Mouse (Mus musculus): ENCODE measurements around the gene Pdxp. TPM values are rescaled to one million over a fixed set of nuclear protein-coding genes. Genes with fewer than 3 reads are reported as not detected.

Gene Pdxp
- polyA plus RNA-seq, 1 experiment from 2014 or later, result 19.9 TPM

DNA sequence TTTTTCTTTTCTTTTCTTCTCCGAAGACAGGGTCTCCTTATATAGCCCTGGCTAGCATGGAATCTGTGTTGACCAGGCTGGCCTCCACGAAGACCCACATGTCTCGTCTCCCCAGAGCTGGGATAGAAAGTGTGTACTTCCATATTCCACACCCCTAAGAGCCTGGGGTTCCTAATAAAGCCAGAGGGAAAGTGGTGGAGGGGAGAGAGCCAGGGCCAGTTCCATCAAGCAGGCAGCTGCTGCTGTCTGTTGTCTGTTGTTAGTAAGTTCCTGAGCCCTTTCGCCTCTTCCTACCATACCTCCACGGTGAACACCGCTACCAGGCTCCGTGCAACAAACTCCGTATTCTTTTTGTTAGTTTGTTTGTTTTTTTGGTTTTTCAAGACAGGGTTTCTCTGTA, 14.8 kb downstream of the Pdxp start:
- no peak for ATAC-seq (ENCODE audit: insufficient number of reproducible peaks, low FRiP score, low TSS enrichment, low read depth)
- WGBS, result 32% methylated on average over 8 of the region's 8 CpGs
- Histone ChIP-seq H3K4me3 (replicated peaks) (peak overlapping the region; percentile 65), H3K4me1 (peaks cover 47% of the 10 kb centered on the region), H3K9me3 (replicated peaks) (no peaks in the 10 kb centered on the region), H3K27me3 (no peaks in the 10 kb centered on the region), H3K4me2 (replicated peaks) (peak overlapping the region; percentile 71), H3K36me3 (peaks cover 20% of the 10 kb centered on the region), H3K9ac (no peak overlapping the region), H3K27ac (replicated peaks) (peak overlapping the region; percentile 98)

- 72% methylated on average over 6 of the region's 6 CpGs for WGBS
- Histone ChIP-seq H3K4me1 (peaks cover 41% of the 10 kb centered on the region), H3K9me3 (replicated peaks) (no peaks in the 10 kb centered on the region), H3K9ac (no peak overlapping the region), H3K36me3 (peaks cover 20% of the 10 kb centered on the region), H3K4me2 (replicated peaks) (no peak overlapping the region), H3K27me3 (no peaks in the 10 kb centered on the region), H3K27ac (replicated peaks) (peak overlapping the region; percentile 55; the same call in 1 of the 2 replicates), H3K4me3 (replicated peaks) (no peak overlapping the region)
- no peak for ATAC-seq (ENCODE audit: insufficient number of reproducible peaks, low FRiP score, low TSS enrichment, low read depth)
These were observed 16.5 kb downstream of the Pdxp start for GRCm38 (mm10) chr15:78930192-78930706.

- no peaks in the 10 kb centered on the region for H3K9me3 ChIP-seq (replicated peaks)
- H3K36me3 ChIP-seq, result peaks cover 20% of the 10 kb centered on the region
- no peaks in the 10 kb centered on the region for H3K27me3 ChIP-seq
- no peak overlapping the region for H3K4me2 ChIP-seq (replicated peaks)
- 81% methylated on average over 7 of the region's 7 CpGs for WGBS
- H3K9ac ChIP-seq, result no peak overlapping the region
- no peak for ATAC-seq (ENCODE audit: insufficient number of reproducible peaks, low FRiP score, low TSS enrichment, low read depth)
- H3K27ac ChIP-seq (replicated peaks), result peak overlapping the region; percentile 55
- no peak overlapping the region for H3K4me3 ChIP-seq (replicated peaks)
- peaks cover 41% of the 10 kb centered on the region for H3K4me1 ChIP-seq
These were observed 17.2 kb downstream of the Pdxp start for GRCm38 (mm10) chr15:78930801-78931426.

DNA sequence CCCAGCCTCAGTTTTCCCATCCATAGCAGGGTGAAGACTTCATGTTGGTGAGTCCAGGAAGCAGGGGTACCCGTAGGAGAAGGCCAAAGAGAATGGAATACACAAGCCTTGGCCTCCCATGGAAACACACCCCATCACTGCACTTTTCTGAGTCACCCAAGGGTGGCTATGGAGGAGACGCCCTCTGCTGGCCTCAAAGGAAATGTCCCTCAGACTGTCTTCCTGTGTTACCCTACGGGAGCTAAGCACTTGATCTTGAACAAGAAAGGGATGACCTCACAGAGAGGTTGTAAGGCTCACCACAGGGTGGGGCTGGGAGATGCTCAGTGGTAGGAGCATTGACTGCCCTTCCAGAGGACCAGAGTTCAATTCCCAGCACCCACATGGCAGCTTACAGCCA, 17.9 kb downstream of the Pdxp start:
- peaks cover 20% of the 10 kb centered on the region for H3K36me3 ChIP-seq
- H3K27me3 ChIP-seq, result no peaks in the 10 kb centered on the region
- H3K4me2 ChIP-seq (replicated peaks), result no peak overlapping the region
- H3K9ac ChIP-seq, result no peak overlapping the region
- no peak overlapping the region for H3K4me3 ChIP-seq (replicated peaks)
- no peaks in the 10 kb centered on the region for H3K9me3 ChIP-seq (replicated peaks)
- peaks cover 40% of the 10 kb centered on the region for H3K4me1 ChIP-seq
- ATAC-seq (ENCODE audit: insufficient number of reproducible peaks, low FRiP score, low TSS enrichment, low read depth), result no peak
- peak overlapping the region; percentile 55; the same call in 1 of the 2 replicates for H3K27ac ChIP-seq (replicated peaks)
- WGBS, result 25% methylated on average over 3 of the region's 3 CpGs

DNA sequence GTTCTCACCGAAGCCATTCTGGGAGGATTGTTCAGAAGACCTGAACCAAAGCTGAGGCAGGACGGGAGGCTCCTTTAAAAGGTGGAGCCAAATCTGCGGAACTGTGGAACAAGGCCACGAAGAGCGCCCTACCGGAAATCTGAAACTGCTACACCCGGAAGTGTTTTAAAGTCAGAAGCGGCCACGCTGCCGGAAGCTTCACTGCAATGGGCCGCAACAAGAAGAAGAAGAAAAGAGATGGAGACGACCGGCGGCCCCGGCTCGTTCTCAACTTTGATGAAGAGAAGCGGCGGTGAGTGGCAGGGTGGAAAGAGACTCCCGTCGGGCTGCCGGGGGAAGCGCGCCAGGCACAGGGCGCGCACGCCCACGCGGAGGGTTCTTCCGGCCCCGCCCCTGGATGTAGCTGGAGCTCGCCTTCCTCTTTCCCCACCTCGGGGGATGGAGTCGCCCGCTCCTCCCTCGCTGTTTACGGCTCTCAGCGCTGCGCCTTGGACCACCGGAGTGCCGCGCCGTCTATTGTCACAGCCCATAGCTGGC, 21.1 kb downstream of the Pdxp start, which contains the start of gene Nol12:
TSS of gene Nol12 (plus strand) at position 150 of the 537 bp plus-strand sequence.
- peak; percentile 83 for ATAC-seq (ENCODE audit: insufficient number of reproducible peaks, low FRiP score, low TSS enrichment, low read depth)
- no peaks in the 10 kb centered on the region for H3K27me3 ChIP-seq
- under 1% methylated on average over 42 of the region's 42 CpGs for whole genome bisulfite sequencing

GRCm38 (mm10) chr15:78936403-78936802, 22.7 kb downstream of the Pdxp start:
- H3K27me3 ChIP-seq, result no peaks in the 10 kb centered on the region
- H3K4me2 ChIP-seq (replicated peaks), result no peak overlapping the region
- no peaks in the 10 kb centered on the region for H3K9me3 ChIP-seq (replicated peaks)
- WGBS, result 90% methylated on average over 12 of the region's 12 CpGs
- peaks cover 43% of the 10 kb centered on the region for H3K36me3 ChIP-seq
- ATAC-seq (ENCODE audit: insufficient number of reproducible peaks, low FRiP score, low TSS enrichment, low read depth), result no peak
- peak overlapping the region; percentile 78; the same call in 1 of the 2 replicates for H3K4me3 ChIP-seq (replicated peaks)
- H3K4me1 ChIP-seq, result peaks cover 20% of the 10 kb centered on the region
- H3K9ac ChIP-seq, result no peak overlapping the region
- no peak overlapping the region for H3K27ac ChIP-seq (replicated peaks)

More for the DNA sequence above, 21.1 kb downstream of the Pdxp start, which contains the start of gene Nol12:
- H3K36me3 ChIP-seq, result peaks cover 39% of the 10 kb centered on the region
- peak within 1 kb of the TSS; percentile 78 for H3K4me3 ChIP-seq (replicated peaks)
- peak within 1 kb of the TSS; percentile 95 for H3K27ac ChIP-seq (replicated peaks)
- H3K9ac ChIP-seq, result peak within 1 kb of the TSS; percentile 78
- no peaks in the 10 kb centered on the region for H3K9me3 ChIP-seq (replicated peaks)
- H3K4me1 ChIP-seq, result peaks cover 24% of the 10 kb centered on the region
- peak within 1 kb of the TSS; percentile 66 for H3K4me2 ChIP-seq (replicated peaks)

DNA sequence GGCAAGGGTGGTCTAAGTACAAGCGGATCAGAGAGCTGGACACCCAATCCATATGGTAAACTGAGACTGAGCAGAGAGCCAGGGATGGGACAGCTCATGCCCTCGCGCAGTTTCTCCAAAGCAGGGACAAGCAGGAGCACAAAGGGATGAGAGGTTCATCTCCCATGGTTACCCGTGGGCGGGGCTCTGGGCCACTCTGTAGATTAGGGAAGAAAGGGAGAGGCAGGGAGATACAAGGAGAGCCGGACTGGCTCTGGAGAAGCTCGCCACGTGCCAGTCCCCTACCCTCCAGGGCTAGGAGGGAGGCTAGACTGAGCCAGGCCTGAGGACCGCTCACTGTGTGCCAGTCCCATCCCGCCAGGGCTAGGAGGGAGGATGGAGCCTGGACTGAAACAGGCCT, 23.6 kb downstream of the Pdxp start:
- ATAC-seq (ENCODE audit: insufficient number of reproducible peaks, low FRiP score, low TSS enrichment, low read depth), result no peak
- H3K9ac ChIP-seq, result no peak overlapping the region
- 92% methylated on average over 10 of the region's 10 CpGs for WGBS
- peaks cover 49% of the 10 kb centered on the region for H3K36me3 ChIP-seq
- peaks cover 17% of the 10 kb centered on the region for H3K4me1 ChIP-seq
- no peak overlapping the region for H3K4me2 ChIP-seq (replicated peaks)
- H3K27ac ChIP-seq (replicated peaks), result no peak overlapping the region
- H3K9me3 ChIP-seq (replicated peaks), result no peaks in the 10 kb centered on the region
- no peaks in the 10 kb centered on the region for H3K27me3 ChIP-seq
- no peak overlapping the region for H3K4me3 ChIP-seq (replicated peaks)

DNA sequence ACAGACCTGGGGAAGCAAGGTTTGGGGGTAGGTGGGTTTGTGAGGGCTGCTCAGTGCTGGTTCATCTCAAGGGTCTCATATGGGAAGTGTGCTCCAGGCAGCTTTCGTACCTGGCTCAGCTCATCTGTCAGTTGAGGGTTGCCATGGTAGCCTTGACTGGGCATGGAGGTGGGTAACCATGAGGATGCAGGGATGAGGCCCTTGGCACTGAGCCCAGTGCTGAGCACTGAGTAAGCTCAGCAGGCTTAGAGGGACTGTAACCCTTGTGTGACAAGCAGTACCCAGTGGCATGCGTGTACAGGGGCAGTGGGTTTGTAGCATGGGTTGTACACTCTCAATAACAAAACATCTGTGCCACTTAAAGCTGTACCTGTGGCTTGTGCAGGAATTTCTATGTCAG, 24.2 kb downstream of the Pdxp start:
- no peak for ATAC-seq (ENCODE audit: insufficient number of reproducible peaks, low FRiP score, low TSS enrichment, low read depth)
- Histone ChIP-seq H3K4me1 (peaks cover 22% of the 10 kb centered on the region), H3K27ac (replicated peaks) (no peak overlapping the region), H3K9ac (no peak overlapping the region), H3K36me3 (peaks cover 49% of the 10 kb centered on the region), H3K27me3 (no peaks in the 10 kb centered on the region), H3K9me3 (replicated peaks) (no peaks in the 10 kb centered on the region), H3K4me3 (replicated peaks) (no peak overlapping the region), H3K4me2 (replicated peaks) (no peak overlapping the region)
- 89% methylated on average over 2 of the region's 2 CpGs for WGBS

DNA sequence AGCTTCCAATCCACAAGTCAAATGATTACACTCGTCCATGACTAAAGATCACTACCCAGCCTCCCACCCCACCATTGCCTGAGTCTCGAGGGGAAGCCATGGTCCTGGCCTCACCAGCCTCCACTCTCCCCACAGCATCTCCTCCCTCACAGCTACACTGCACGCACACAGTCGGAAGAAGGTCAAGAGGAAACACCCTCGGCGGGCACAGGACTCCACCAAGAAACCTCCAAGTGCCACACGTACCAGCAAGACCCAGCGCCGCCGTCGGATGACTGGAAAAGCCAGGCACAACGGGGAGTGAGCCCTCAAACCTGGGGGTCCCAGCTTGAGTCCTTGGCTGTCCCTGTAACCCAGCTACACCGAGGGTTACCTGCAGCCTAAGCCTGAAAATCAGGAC, 26.6 kb downstream of the Pdxp start:
- Histone ChIP-seq H3K4me2 (replicated peaks) (no peak overlapping the region), H3K27me3 (no peaks in the 10 kb centered on the region), H3K4me3 (replicated peaks) (no peak overlapping the region), H3K36me3 (peaks cover 49% of the 10 kb centered on the region), H3K9me3 (replicated peaks) (no peaks in the 10 kb centered on the region), H3K9ac (no peak overlapping the region), H3K27ac (replicated peaks) (no peak overlapping the region), H3K4me1 (peaks cover 19% of the 10 kb centered on the region)
- ATAC-seq (ENCODE audit: insufficient number of reproducible peaks, low FRiP score, low TSS enrichment, low read depth), result no peak
- 93% methylated on average over 13 of the region's 13 CpGs for WGBS

GRCm38 (mm10) chr15:78942663-78943062, 28.9 kb downstream of the Pdxp start:
- H3K9ac ChIP-seq, result peak overlapping the region; percentile 26; the same call in 1 of the 2 replicates
- H3K27me3 ChIP-seq, result no peaks in the 10 kb centered on the region
- peak overlapping the region; percentile 38 for H3K4me3 ChIP-seq (replicated peaks)
- 4% methylated on average over 9 of the region's 9 CpGs for WGBS
- peaks cover 42% of the 10 kb centered on the region for H3K36me3 ChIP-seq
- H3K4me2 ChIP-seq (replicated peaks), result peak overlapping the region; percentile 60
- H3K27ac ChIP-seq (replicated peaks), result no peak overlapping the region
- ATAC-seq (ENCODE audit: insufficient number of reproducible peaks, low FRiP score, low TSS enrichment, low read depth), result 0 out of 2 replicates have a peak, but pooled peaks have one; percentile 20
- peaks cover 15% of the 10 kb centered on the region for H3K4me1 ChIP-seq
- no peaks in the 10 kb centered on the region for H3K9me3 ChIP-seq (replicated peaks)

GRCm38 (mm10) chr15:78946232-78946631, 32.5 kb downstream of the Pdxp start:
- Histone ChIP-seq H3K4me2 (replicated peaks) (no peak overlapping the region), H3K27me3 (no peaks in the 10 kb centered on the region), H3K27ac (replicated peaks) (no peak overlapping the region), H3K4me3 (replicated peaks) (no peak overlapping the region), H3K9ac (no peak overlapping the region), H3K36me3 (peaks cover 8% of the 10 kb centered on the region), H3K9me3 (replicated peaks) (no peaks in the 10 kb centered on the region), H3K4me1 (peaks cover 22% of the 10 kb centered on the region)
- ATAC-seq (ENCODE audit: insufficient number of reproducible peaks, low FRiP score, low TSS enrichment, low read depth), result no peak
- 71% methylated on average over 7 of the region's 7 CpGs for WGBS

All from embryonic facial prominence, embryonic 15.5 days (tissue).